Mouse (Mus musculus): ENCODE data around the gene Piwil1. TPM values are rescaled to one million over a fixed set of nuclear protein-coding genes. Genes with fewer than 3 reads are reported as not detected.

Piwil1 gene
- total RNA-seq, 1 experiment from 2014 or later, result not detected

Other genes with a start within 250 kb of the Piwil1 start
- 0.19 and 0.98 TPM in 2 replicates for gene Fzd10, start 101.7 kb upstream of the Piwil1 start, total RNA-seq (2021)

Data from adrenal gland, postnatal 14 days (tissue).